Mouse (Mus musculus): ENCODE measurements around the gene Ube2v1.
A peak's percentile ranks its signal among the peaks of the same experiment; 100 is the strongest.

DNA sequence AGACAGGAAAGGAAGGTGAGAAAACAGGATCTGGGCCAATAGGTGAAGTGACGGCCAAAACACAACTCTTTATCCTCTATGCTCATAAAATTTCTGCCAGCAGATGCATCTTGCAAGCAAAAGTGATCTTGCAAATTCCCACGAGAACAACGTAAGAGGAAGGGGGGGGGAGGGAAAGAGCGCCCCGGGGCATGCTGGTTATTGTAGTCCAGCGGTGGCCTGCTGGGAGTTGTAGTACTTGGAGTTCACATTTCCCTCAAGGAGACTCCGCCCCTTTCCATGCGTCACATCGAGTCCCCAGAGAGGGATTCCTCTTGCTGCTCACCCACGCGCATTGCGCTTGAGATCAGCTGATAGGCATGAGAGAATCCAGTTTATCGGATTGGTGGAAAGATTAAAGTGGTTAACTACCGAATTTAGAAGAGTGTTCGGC lies 2.5 kb upstream of the Ube2v1 start:
- TF ChIP-seq MAFK (IDR thresholded peaks at IDR 0.05; ENCODE audit: insufficient read depth, low read depth, low read length) (no peak), HCFC1 (IDR thresholded peaks at IDR 0.05; ENCODE audit: borderline replicate concordance, insufficient read depth, low read length) (peak; percentile 99), CHD2 (IDR thresholded peaks at IDR 0.05; ENCODE audit: low read depth, low read length) (peak; percentile 96), ZNF384 (IDR thresholded peaks at IDR 0.05; ENCODE audit: low read depth, low read length) (no peak), ZC3H11A (IDR thresholded peaks at IDR 0.05; ENCODE audit: borderline replicate concordance, low read depth, low read length) (no peak)
